Mouse (Mus musculus) liver, embryonic 12.5 days (tissue): ENCODE data around the gene Map6d1. TPM values are rescaled to one million over a fixed set of nuclear protein-coding genes. Genes with fewer than 3 reads are reported as not detected.

Source experiments
- ATAC-seq: fragments of 200-750 bp; cut with Nextera tagmentation; 2 replicates; pipeline ENCODE4 v1.8.0; 2017; ENCODE audit warnings: moderate number of reproducible peaks, mild to moderate bottlenecking, moderate library complexity
- H3K27ac ChIP-seq: fragments of 300-500 bp; sonication (generic); 2 replicates; pipeline ENCODE4 v1.5.1; 2016; ENCODE audit warnings: mild to moderate bottlenecking
- H3K27me3 ChIP-seq: fragments of 300-500 bp; sonication (generic); replicated peaks from 2 replicates; pipeline ENCODE4 v1.6.1; 2016; ENCODE audit warnings: mild to moderate bottlenecking, moderate library complexity
- H3K36me3 ChIP-seq: fragments of 300-500 bp; sonication (generic); 2 replicates; pipeline ENCODE4 v1.6.1; 2016; ENCODE audit warnings: mild to moderate bottlenecking, moderate library complexity
- H3K4me1 ChIP-seq: fragments of 300-500 bp; sonication (generic); 2 replicates; pipeline ENCODE4 v1.6.1; 2016
- H3K4me2 ChIP-seq: fragments of 300-500 bp; sonication (generic); 2 replicates; pipeline ENCODE4 v1.6.1; 2016; ENCODE audit warnings: mild to moderate bottlenecking, moderate library complexity
- H3K4me3 ChIP-seq: fragments of 300-500 bp; sonication (generic); 2 replicates; pipeline ENCODE4 v1.5.1; 2016; ENCODE audit warnings: mild to moderate bottlenecking, moderate library complexity
- H3K9ac ChIP-seq: fragments of 300-500 bp; sonication (generic); 2 replicates; pipeline ENCODE4 v1.6.1; 2016; ENCODE audit warnings: mild to moderate bottlenecking, moderate library complexity
- H3K9me3 ChIP-seq: fragments of 300-500 bp; sonication (generic); replicated peaks from 2 replicates; pipeline ENCODE4 v1.6.1; 2016; ENCODE audit warnings: mild to moderate bottlenecking, moderate library complexity
- WGBS: fragments of 180-500 bp; shearing (Covaris S2); methylation state at CpG from one replicate; pipeline ENCODE4 v1.1.7; 2016; ENCODE audit not compliant: insufficient replicate concordance; 5-methylcytosine and 5-hydroxymethylcytosine counted together
- polyA plus RNA-seq: library from polyadenylated mRNA; unstranded; fragments of >200 nt; fragmentation: Nextera tagmentation; extraction: Ambion mirVana; gene quantifications from 2 replicates; pipeline ENCODE4 v1.2.1, GENCODE M21; 2016

Gene Map6d1
- 0.05 and 0.13 TPM in 2 replicates for polyA plus RNA-seq

DNA sequence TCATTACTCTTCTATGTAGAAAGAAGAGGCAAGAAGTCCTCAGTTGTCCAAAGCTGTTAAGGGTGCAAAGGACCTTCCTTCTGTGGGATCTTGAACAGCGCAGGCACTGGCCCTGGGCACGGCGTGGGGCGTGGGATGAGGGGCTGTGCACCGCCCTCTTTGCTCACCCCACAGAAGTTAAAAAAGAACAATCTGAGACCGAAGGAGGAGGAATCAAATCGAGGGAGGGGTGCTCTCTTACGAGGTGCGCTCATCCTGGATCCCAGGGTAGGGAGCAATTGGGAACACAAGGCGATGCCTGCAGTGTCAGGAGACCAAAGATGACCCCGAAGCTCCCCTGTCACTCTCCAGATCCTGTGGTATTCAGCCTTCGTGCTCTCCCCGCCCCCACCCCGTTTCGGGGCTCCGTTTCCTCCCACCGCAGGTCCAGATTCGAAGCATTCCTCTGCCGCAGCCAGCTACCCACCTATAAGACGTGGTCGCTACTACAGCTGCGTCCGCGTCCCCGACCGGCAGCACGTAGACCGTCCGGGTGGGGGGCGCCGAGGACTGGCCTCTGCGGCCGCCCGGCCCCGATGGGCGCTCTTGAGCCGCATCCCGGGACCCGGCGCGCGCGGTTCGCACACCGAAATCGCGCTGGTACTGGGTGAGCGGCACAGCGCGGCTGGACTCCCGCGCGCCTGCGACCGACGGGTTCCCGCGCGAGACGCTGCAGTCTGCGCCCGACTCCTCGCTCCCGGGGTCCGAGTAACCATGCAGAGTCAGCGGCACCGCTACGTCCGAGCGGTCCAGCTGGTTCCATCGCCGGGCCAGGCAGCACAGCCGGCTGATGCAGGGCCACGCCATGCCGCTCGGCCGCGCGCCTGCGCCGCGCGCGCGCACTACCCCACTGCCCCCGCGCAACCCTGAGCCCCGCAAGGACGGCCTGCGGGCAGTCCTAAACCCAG is at the start of gene Map6d1:
Gene Map6d1, minus strand, starts transcription at position 891 of the 947 bp plus-strand sequence.
- H3K27me3 ChIP-seq: peaks cover 56% of the 10 kb centered on the region
- peaks cover 10% of the 10 kb centered on the region; the same call in 1 of the 2 replicates for H3K4me1 ChIP-seq
- peak within 1 kb of the TSS; percentile 44 for H3K9ac ChIP-seq

DNA sequence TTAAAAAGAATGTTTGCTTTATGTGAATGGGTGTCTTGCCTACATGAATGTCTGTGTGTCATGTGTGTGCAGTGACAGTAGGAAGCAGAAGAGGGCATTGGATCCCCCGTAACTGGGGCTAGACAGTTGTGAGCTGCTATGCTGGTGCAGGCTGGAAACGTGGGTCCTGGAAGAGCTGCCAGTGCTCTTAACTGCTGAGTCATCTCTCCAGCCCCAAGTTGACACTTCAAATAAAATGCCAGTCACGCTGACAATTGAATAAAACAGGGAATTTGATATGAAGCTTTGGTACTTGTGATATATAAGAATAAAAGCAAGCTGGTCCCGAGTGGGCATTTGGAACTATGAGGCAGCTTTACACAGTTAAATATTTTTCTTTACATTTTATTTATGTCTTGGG is 39.1 kb upstream of the Map6d1 start:
- no peak overlapping the region for H3K4me2 ChIP-seq
- no peaks in the 10 kb centered on the region for H3K9me3 ChIP-seq
- H3K27ac ChIP-seq: no peak overlapping the region
- 60% methylated on average over 4 of the region's 4 CpGs for WGBS
- H3K4me1 ChIP-seq: no peaks in the 10 kb centered on the region
- ATAC-seq: no peak
- H3K9ac ChIP-seq: no peak overlapping the region
- peaks cover 71% of the 10 kb centered on the region for H3K36me3 ChIP-seq
- H3K27me3 ChIP-seq: no peaks in the 10 kb centered on the region
- no peak overlapping the region for H3K4me3 ChIP-seq

More for the DNA sequence above, at the start of gene Map6d1:
- Histone ChIP-seq H3K9me3 (no peaks in the 10 kb centered on the region), H3K27ac (no peak within 1 kb of the TSS), H3K4me2 (peak within 1 kb of the TSS; percentile 84), H3K4me3 (peak within 1 kb of the TSS; percentile 61), H3K36me3 (no peaks in the 10 kb centered on the region)
- WGBS: 3% methylated on average over 89 of the region's 90 CpGs
- ATAC-seq: peak; percentile 31

DNA sequence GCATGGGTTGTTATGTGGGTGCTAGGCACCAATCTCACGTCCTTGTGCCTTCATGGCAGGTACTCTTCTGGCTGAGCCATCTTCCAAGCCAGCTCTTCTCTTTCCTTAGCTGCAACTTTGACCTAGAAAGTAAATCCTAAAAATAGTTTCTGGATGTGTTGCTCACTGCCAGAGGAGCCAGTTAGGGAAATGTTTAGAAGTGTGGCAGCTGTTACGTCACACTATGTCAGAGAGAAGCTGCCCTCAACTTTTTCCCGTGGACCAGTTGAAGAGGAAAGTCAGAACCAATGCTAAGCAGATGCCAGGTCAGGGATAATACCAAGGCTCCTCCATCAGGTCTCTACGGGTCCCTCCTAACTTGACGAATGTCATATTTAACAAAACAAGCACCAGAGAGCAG is 38.2 kb upstream of the Map6d1 start:
- no peak overlapping the region for H3K4me3 ChIP-seq
- peaks cover 63% of the 10 kb centered on the region for H3K36me3 ChIP-seq
- WGBS: 75% methylated on average over 5 of the region's 5 CpGs
- ATAC-seq: no peak
- H3K9me3 ChIP-seq: no peaks in the 10 kb centered on the region
- no peak overlapping the region for H3K27ac ChIP-seq
- no peak overlapping the region for H3K9ac ChIP-seq
- no peaks in the 10 kb centered on the region for H3K4me1 ChIP-seq
- no peak overlapping the region for H3K4me2 ChIP-seq
- H3K27me3 ChIP-seq: no peaks in the 10 kb centered on the region

DNA sequence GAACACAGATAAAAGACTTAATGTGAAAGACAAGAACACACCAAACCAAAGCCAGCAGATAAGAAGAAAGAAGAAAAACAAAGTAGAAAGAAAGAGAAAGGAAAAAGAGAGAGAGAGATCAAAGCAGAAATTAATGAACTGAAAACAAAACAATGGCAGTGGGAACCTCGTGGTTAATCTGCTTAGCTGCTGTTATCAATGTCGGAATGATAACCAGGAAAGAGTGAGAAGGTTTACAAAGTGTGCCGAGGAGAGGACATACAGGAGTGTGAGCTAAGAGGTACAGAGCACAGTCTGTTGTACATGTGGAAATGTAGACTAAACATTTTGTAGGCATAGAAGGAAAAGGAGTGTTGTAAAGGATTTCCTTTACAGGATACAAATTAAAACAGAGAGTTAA is 31.8 kb upstream of the Map6d1 start:
- no peak for ATAC-seq
- Histone ChIP-seq H3K4me3 (no peak overlapping the region), H3K27me3 (peaks cover 4% of the 10 kb centered on the region; the same call in 1 of the 2 replicates), H3K36me3 (0 out of 2 replicates have a peak, but pooled peaks cover 2% of the 10 kb centered on the region), H3K4me2 (no peak overlapping the region), H3K9ac (no peak overlapping the region), H3K27ac (no peak overlapping the region), H3K4me1 (0 out of 2 replicates have a peak, but pooled peaks cover 2% of the 10 kb centered on the region), H3K9me3 (no peaks in the 10 kb centered on the region)
- WGBS: 14% methylated on average over 3 of the region's 3 CpGs

DNA sequence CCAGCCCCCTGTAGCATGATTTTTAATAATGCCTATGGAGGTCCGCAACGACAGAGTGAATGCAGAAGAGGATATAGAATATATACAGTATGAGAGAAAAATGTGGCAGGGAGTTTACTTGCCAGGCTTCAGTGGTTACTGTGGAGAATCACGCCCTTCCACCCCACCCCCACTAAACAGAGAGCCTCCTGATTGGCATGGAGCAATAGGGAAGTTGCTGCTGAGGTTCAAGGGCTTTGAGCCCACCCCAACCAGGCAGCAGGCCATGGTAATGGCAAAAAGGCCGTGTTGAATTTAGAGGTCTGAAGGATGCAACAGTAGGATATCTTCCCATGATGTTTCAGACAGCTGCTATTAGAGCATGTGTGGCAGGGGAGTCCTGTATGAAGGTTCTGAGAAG is 30.2 kb upstream of the Map6d1 start:
- H3K4me1 ChIP-seq: 0 out of 2 replicates have a peak, but pooled peaks cover 2% of the 10 kb centered on the region
- H3K4me2 ChIP-seq: no peak overlapping the region
- no peak overlapping the region for H3K4me3 ChIP-seq
- H3K27ac ChIP-seq: no peak overlapping the region
- H3K9ac ChIP-seq: no peak overlapping the region
- no peaks in the 10 kb centered on the region for H3K36me3 ChIP-seq
- H3K27me3 ChIP-seq: peaks cover 4% of the 10 kb centered on the region; the same call in 1 of the 2 replicates
- no peaks in the 10 kb centered on the region for H3K9me3 ChIP-seq
- WGBS: 50% methylated on average over 4 of the region's 4 CpGs
- no peak for ATAC-seq

DNA sequence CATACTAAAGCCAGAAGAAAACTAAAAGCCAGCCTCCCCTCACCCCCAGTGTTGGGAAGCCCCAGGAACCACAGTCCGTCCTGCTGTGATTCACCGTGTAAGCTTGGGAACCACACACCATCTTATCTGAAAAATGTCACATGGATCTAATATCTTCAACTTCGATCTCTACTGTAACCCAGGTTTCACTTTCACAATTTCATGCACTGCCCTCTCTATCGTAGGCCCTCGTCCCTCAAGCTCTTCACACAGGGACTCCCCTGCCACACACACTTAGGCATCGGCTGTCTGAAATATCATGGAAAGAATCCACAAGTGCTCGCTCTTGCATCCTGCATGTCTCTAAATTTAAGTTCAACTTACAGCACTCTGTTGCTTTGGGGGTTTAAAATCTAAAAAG is 23.9 kb upstream of the Map6d1 start:
- no peaks in the 10 kb centered on the region for H3K4me1 ChIP-seq

DNA sequence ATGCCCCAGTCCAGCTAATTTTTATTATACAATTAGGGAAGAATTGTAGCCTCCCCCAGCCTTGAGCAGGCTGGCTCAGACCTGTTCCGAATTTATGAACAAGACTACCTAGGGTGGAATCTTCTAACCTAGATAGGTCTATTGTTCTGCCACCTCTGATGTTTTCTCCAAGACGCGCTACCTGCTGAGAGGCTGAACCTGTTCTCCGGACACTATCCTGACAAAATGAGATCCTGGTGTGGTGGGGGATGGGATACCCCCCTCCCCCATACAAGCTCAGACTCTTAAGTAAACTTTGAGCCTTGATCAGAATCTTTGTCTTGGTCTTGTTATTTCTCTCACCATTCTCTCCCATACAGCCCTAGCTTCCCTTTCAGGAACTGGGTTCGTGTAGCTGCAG is 16.8 kb upstream of the Map6d1 start:
- H3K36me3 ChIP-seq: no peaks in the 10 kb centered on the region
- H3K4me3 ChIP-seq: no peak overlapping the region
- 63% methylated on average over 5 of the region's 5 CpGs for WGBS
- ATAC-seq: no peak
- H3K4me2 ChIP-seq: no peak overlapping the region
- H3K27ac ChIP-seq: no peak overlapping the region
- H3K9me3 ChIP-seq: no peaks in the 10 kb centered on the region
- H3K9ac ChIP-seq: no peak overlapping the region
- H3K27me3 ChIP-seq: no peaks in the 10 kb centered on the region
- no peaks in the 10 kb centered on the region for H3K4me1 ChIP-seq

More for the DNA sequence above, 23.9 kb upstream of the Map6d1 start:
- ATAC-seq: no peak
- Histone ChIP-seq H3K27me3 (peaks cover 7% of the 10 kb centered on the region; the same call in 1 of the 2 replicates), H3K9ac (no peak overlapping the region), H3K4me3 (no peak overlapping the region), H3K4me2 (no peak overlapping the region), H3K36me3 (no peaks in the 10 kb centered on the region), H3K27ac (no peak overlapping the region), H3K9me3 (no peaks in the 10 kb centered on the region)
- 67% methylated on average over 7 of the region's 7 CpGs for WGBS

DNA sequence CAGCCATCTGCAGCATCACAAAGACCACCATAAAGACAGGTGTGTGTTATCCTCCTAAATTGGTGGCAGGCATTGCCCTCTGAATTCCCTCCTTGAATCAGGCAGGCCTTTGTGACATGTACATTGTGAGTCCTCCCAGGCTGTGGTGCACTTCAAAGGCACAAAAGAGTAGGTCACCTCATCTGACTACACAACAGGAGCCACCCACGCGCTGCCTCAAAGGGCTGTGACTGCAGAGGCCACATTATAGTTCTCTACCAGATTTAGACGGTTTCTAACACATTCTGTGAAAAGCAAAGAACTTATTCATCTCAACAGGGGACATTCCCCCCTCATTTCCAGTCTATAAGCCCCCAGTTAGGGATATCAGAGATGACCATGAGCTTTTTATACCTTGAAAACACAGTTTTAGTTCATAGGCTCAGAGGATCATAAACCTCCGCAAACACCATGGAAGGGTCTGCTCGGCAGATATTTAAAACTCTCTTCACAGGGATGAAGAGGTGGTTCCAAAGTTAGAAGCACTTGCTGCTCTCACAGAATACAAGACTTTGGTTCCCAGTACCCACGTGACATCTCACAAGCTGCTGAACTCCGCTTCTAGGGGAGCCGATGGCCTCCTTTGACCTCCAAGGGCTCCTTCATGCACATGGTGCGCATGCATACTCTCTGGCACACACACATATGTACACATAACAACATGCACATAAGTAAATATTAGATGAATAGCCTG is 7.5 kb upstream of the Map6d1 start:
- Histone ChIP-seq H3K27me3 (0 out of 2 replicates have a peak, but pooled peaks cover 4% of the 10 kb centered on the region), H3K9ac (no peak overlapping the region), H3K36me3 (no peaks in the 10 kb centered on the region), H3K4me3 (no peak overlapping the region), H3K4me1 (no peaks in the 10 kb centered on the region), H3K27ac (no peak overlapping the region), H3K4me2 (no peak overlapping the region), H3K9me3 (no peaks in the 10 kb centered on the region)
- WGBS: 77% methylated on average over 9 of the region's 9 CpGs
- no peak for ATAC-seq

DNA sequence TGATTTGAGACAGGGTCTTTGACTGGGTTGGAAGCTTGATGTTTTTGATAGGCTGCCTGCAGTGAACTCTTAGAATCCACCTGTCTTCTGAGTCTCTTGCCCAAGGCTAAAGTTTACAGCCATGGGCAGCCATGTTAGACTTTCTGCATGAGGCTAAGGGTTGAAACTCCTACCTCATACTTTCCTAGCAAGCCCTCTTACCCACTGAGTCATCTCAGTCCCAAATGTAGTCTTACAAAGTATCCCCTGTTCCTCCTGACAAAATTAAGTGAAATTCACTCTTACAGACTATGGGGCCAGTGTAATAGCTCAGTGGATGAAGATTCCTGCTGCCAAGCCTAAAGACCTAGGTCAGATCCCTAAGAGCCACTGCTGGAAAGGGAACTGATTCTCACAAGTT is 5.9 kb upstream of the Map6d1 start:
- Histone ChIP-seq H3K9me3 (no peaks in the 10 kb centered on the region), H3K4me2 (no peak overlapping the region), H3K4me3 (no peak overlapping the region), H3K4me1 (no peaks in the 10 kb centered on the region), H3K9ac (no peak overlapping the region), H3K36me3 (no peaks in the 10 kb centered on the region), H3K27ac (no peak overlapping the region), H3K27me3 (peaks cover 12% of the 10 kb centered on the region)
- no peak for ATAC-seq

DNA sequence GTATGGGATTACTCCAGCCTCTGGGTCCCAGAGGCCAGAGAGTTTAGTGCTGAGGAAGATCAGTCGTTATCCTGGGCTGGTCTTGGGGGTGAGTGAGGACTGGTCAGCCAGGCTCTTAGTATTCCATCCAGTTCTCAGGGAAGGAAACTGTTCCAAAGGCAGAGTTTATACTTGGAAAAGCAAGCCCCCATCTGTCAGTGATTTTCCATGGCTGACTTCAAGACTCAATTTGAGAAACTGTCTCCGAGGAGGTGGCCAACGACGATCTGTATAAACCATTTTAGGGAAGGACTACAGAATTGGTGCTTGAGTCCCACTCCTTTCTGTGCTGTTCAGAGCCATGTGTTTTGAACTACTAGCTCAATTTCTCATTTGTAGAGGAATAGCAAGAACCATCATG is 2.5 kb downstream of the Map6d1 start:
- no peak overlapping the region for H3K27ac ChIP-seq
- no peaks in the 10 kb centered on the region for H3K36me3 ChIP-seq
- WGBS: 74% methylated on average over 4 of the region's 4 CpGs
- no peak overlapping the region for H3K4me3 ChIP-seq
- H3K9ac ChIP-seq: no peak overlapping the region
- H3K9me3 ChIP-seq: no peaks in the 10 kb centered on the region
- H3K4me1 ChIP-seq: peaks cover 10% of the 10 kb centered on the region; the same call in 1 of the 2 replicates
- no peak for ATAC-seq
- H3K4me2 ChIP-seq: no peak overlapping the region
- H3K27me3 ChIP-seq: peaks cover 52% of the 10 kb centered on the region

DNA sequence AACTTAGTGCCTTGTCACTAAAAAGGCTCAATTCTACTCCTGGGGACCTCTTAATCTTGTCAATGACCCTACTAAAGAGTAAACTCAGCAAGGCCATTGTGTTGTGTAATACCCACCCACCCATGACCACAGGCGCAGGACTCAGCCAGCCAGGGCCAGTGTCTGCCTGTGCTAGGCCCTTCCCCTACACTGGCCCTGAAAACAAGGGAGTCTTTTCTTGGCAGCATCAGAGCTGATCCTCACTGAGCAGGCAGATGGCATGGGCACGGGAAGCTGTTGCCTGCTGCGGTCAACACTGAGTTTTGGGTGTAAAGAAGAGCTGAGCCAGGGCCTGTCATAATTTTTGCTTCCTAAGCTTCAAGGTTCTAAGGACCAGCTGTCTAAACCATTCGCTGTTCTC is 3.7 kb downstream of the Map6d1 start:
- WGBS: 73% methylated on average over 4 of the region's 4 CpGs
- ATAC-seq: 0 out of 2 replicates have a peak, but pooled peaks have one; percentile 28
- H3K4me3 ChIP-seq: no peak overlapping the region
- no peak overlapping the region for H3K9ac ChIP-seq
- peaks cover 10% of the 10 kb centered on the region; the same call in 1 of the 2 replicates for H3K4me1 ChIP-seq
- H3K27ac ChIP-seq: no peak overlapping the region
- no peaks in the 10 kb centered on the region for H3K36me3 ChIP-seq
- H3K9me3 ChIP-seq: no peaks in the 10 kb centered on the region
- H3K4me2 ChIP-seq: no peak overlapping the region
- peaks cover 47% of the 10 kb centered on the region for H3K27me3 ChIP-seq

DNA sequence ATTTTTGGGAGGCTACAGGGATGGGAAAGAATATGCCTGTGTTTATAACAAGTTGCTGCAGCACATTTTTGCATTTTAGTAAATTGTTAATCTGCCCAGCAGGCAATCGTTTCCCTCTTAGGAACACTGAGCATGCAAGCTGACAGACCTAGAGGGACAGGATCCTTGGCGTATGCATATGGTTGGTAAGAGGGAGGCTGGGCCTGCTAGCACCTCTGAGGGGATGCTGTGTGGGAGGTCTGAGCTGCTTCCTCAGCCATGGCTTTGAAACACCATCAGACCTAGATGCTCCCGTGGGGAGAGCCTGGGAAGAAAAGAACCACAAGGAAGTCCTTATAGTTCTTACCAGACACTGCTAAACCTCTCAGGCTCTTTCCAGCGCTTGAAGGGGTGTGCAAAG is 6.8 kb downstream of the Map6d1 start:
- Histone ChIP-seq H3K4me2 (no peak overlapping the region), H3K27ac (no peak overlapping the region), H3K36me3 (peaks cover 26% of the 10 kb centered on the region), H3K4me3 (no peak overlapping the region), H3K9me3 (no peaks in the 10 kb centered on the region), H3K4me1 (no peaks in the 10 kb centered on the region), H3K27me3 (peaks cover 17% of the 10 kb centered on the region), H3K9ac (no peak overlapping the region)
- no peak for ATAC-seq
- 58% methylated on average over 4 of the region's 4 CpGs for WGBS
